Mouse (Mus musculus) lung, adult 2 months (tissue): Measurements from ENCODE around the gene Ak2. TPM values are rescaled to one million over a fixed set of nuclear protein-coding genes. Genes with fewer than 3 reads are reported as not detected.
A peak's percentile ranks its signal among the peaks of the same experiment; 100 is the strongest.

ENCODE experiments used
- DNase-seq: peaks from one replicate; pipeline ENCODE4 v3.0.0; 2022
- H3K4me1 ChIP-seq: fragments of 200-500 bp; 2 replicates; pipeline ENCODE4 v1.6.1; 2011; ENCODE audit warnings: low read length; ENCODE audit not compliant: control insufficient read depth, insufficient read depth
- H3K4me3 ChIP-seq: fragments of 200-500 bp; replicated peaks from 2 replicates; pipeline ENCODE3; 2011; ENCODE audit warnings: low read depth, mild to moderate bottlenecking, control low read depth, low read length; ENCODE audit errors: extremely low read depth
- CTCF ChIP-seq: fragments of 200-500 bp; IDR thresholded peaks from 2 replicates; pipeline ENCODE4 v1.5.1; 2011; ENCODE audit warnings: mild to moderate bottlenecking, low read length, control low read depth; ENCODE audit not compliant: insufficient read depth
- POLR2A ChIP-seq: fragments of 200-500 bp; IDR thresholded peaks from 2 replicates; pipeline ENCODE4 v1.6.1; 2011; ENCODE audit warnings: low read depth, mild to moderate bottlenecking, control low read depth, low read length, borderline replicate concordance; ENCODE audit errors: extremely low read depth
- WGBS: fragments of 180-500 bp; shearing (Covaris S2); methylation state at CpG from one replicate; pipeline ENCODE4 v1.1.7; 2018; 5-methylcytosine and 5-hydroxymethylcytosine counted together
- polyA plus RNA-seq: library from polyadenylated mRNA; depleted of rRNA; stranded (reverse); fragments of >200 nt; gene quantifications from 2 replicates; pipeline ENCODE4 v1.2.3, GENCODE M21; 2012; rRNA removed

The Ak2 gene
- polyA plus RNA-seq: 22.6 and 24.2 TPM in 2 replicates

DNA sequence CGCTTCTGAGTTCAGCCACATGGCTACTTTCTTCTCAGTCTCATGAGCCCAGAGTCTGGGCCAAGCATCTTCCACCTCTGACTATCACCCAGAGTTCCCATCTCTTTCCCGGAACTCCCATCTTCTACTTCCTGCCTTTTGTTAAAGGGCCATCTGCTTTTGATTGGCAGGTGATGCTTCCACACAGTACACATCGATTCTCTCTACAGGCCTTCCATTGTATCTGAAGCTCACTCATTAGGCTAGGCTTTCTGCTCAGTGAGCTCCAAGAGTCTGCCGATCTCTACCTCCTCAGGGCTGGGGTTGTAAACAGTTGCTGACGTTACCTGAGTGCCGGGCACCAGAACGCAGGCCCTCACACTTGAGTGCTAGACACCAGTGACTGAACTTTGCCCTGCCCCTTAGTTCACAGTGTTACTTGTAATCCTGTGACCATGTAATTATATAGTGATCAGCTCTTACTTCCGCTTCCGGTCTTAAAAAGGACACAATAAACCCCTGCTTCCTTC lies at the start of gene Ak2:
Gene Ak2, plus strand, starts transcription at position 459 of the 509 bp plus-strand sequence.
- TF ChIP-seq POLR2A (no peak), CTCF (no peak)
- WGBS: 90% methylated on average over 9 of the region's 9 CpGs
- Histone ChIP-seq H3K4me1 (peaks cover 9% of the 10 kb centered on the region; the same call in 1 of the 2 replicates), H3K4me3 (no peak within 1 kb of the TSS)
- DNase-seq: no peak

DNA sequence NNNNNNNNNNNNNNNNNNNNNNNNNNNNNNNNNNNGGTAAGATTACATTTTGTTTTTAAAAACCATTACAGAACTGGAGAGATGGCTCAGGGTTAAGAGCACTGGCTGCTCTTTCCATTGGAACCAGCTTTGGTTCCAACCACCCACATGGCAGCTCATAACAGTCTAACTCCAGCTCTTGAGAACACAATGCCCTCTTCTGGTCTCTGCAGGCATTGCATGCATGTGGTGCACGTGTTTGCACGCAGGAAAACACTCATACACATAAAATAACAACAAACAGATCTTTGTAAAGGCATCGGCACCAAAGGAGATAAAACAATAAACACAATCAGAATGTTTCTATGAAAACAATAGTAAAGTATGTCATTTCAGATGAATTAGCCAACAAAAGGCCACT lies 49.4 kb upstream of the Ak2 start:
- no peak for DNase-seq
- no peaks in the 10 kb centered on the region for H3K4me1 ChIP-seq
- no peak for TF ChIP-seq POLR2A
- peak; percentile 27; the same call in 1 of the 2 replicates for TF ChIP-seq CTCF
- no peak overlapping the region for H3K4me3 ChIP-seq
- 57% methylated on average over 3 of the region's 3 CpGs for WGBS

DNA sequence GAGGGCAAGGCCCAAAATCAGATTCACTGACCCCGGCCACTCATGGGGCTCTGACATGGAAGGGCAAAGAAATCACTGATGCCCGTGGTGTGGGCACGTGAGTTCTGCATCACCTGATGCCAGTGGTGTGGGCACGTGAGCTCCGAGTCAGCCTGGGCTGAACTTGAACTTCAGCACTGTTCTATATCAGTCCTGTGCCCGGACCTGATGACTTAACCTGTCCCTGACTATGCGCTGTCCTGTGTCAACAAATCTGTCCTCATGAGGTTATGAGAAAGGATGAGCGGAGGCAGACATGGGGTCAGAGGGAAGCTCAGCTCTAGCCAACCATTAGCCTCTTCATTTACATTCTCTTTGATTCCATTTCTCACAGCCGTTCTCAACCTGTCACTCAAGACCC lies 45.0 kb upstream of the Ak2 start:
- DNase-seq: no peak
- TF ChIP-seq POLR2A: no peak
- no peak for TF ChIP-seq CTCF
- 82% methylated on average over 9 of the region's 9 CpGs for WGBS
- H3K4me3 ChIP-seq: no peak overlapping the region
- peaks cover 5% of the 10 kb centered on the region; the same call in 1 of the 2 replicates for H3K4me1 ChIP-seq

DNA sequence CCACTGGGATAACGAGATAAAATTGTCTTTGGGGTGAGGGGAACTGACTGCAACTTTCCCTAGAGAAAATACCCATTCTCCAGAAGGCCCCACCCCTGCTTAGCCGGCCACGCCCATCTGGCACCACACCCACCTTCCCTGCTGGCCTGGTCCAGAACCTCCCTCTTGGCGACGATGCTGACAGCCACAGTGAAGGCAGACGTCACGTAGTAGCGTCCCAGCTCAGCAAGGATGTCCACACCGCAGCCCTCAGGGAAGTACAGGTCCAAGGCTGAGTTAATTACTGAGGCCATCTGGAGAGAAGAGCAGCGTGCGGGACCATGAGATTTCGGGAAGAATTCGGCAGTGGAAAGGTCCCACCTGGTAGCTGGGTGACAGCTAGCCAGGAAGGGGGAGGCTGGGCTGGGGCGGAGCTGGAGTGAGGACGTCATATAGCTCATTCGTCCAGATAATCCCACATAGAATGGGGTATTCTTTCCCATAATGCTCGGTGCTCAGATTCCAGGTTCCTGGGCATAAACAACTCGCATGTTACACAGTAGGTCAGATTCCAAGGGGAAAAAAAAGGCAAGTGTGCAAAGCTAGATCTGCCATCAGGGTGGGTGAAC lies 44.3 kb upstream of the Ak2 start:
- no peak for TF ChIP-seq CTCF
- no peak for TF ChIP-seq POLR2A
- WGBS: 22% methylated on average over 18 of the region's 18 CpGs
- Histone ChIP-seq H3K4me3 (no peak overlapping the region), H3K4me1 (peaks cover 5% of the 10 kb centered on the region; the same call in 1 of the 2 replicates)
- DNase-seq: no peak

DNA sequence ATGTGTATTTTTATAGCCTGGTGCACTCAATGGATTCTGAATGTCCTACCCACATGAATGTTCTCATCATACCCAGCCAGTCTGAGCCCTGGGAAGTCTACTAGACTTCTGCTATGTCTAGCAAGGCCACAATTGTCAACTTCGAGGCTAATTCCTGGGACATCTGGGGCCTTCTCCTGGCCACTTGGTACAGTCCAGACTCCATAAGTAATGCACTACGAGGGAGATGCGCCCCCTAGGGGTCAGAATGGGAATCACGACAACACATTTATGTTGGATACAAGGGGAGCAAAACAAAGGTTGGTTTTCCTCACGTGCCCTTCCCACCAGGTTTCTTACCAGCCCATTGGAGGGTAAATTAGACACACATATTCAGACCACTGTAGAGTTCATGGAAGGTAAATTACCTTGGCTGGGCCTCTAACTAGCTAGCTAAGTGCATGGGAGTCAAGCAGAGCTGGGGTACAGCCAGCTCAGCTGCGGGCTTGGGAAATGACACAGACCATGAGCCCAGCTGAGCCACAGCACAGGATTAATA lies 43.6 kb upstream of the Ak2 start:
- 27% methylated on average over 6 of the region's 6 CpGs for WGBS
- TF ChIP-seq CTCF (peak; percentile 54), POLR2A (no peak)
- peak; percentile 52 for DNase-seq
- Histone ChIP-seq H3K4me1 (peaks cover 5% of the 10 kb centered on the region; the same call in 1 of the 2 replicates), H3K4me3 (no peak overlapping the region)

DNA sequence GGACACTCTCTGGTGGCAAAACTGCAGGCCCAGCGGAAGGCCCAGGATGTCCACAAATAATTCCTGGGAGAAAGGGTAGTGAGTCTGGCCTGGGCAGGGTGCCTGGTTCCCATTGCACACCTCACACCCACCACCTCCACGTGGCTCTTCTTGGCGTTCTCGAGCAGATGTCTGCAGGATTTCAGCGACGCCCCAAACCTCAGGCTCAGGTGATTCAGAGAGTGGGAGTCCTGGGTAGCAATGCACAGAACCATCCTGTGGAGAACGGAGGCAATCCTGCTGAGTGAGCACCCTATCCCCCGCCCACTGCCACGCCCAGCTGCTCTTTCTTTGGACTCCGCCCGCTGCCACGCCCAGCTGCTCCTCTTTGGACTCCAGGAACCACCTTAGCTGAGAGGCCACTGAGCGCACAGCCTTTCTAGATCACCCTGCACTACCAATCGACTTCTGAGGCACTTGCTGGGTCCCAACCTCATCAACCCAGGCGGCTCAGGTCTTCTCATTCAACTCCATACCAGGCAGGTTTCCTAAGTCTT lies 42.2 kb upstream of the Ak2 start:
- TF ChIP-seq CTCF: no peak
- TF ChIP-seq POLR2A: no peak
- 45% methylated on average over 15 of the region's 15 CpGs for WGBS
- Histone ChIP-seq H3K4me3 (no peak overlapping the region), H3K4me1 (peaks cover 5% of the 10 kb centered on the region; the same call in 1 of the 2 replicates)
- no peak for DNase-seq

DNA sequence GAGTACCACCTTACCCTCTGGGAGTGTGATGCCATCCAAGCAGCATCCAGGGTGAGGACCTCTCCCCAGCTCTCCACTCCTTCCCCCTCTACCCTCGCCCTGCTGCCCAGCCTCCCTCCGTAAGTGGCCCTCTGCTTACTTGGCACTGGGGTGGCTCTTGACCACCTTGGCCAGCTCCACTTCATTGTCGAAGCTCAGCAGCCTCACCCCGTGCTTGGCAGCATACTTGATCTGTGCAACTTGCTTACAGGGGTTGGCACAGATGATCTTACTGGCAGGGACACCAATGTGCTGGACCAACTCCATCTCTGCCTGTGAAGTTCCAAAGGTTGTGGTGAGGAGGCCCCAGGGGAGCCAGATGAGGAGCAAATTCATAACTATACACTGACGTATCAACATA lies 41.3 kb upstream of the Ak2 start:
- peak; percentile 37 for DNase-seq
- no peak overlapping the region for H3K4me3 ChIP-seq
- 46% methylated on average over 5 of the region's 5 CpGs for WGBS

DNA sequence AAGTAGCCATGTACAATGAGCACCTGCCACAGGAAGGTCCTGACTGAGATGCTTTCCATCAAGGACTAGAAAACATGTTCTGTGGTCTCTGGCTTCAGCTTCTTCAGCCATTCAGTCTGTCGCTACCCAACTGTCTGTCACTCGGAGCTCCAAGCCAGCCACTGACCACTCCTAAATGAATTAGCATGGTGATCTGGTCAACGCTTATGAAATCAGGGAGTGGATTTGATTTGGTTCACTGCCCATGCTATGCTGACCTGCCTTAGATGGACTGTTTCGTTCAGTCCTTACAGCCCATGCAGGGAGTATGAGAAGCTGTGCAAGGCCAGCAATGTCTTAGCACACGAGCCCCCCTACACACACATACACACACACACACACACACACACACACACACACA lies 37.9 kb upstream of the Ak2 start:
- WGBS: 73% methylated on average over 5 of the region's 5 CpGs
- no peak for DNase-seq
- Histone ChIP-seq H3K4me3 (no peak overlapping the region), H3K4me1 (peaks cover 5% of the 10 kb centered on the region; the same call in 1 of the 2 replicates)
- no peak for TF ChIP-seq CTCF
- no peak for TF ChIP-seq POLR2A

More for the DNA sequence above, 41.3 kb upstream of the Ak2 start:
- TF ChIP-seq CTCF (no peak), POLR2A (no peak)
- peaks cover 5% of the 10 kb centered on the region; the same call in 1 of the 2 replicates for H3K4me1 ChIP-seq

DNA sequence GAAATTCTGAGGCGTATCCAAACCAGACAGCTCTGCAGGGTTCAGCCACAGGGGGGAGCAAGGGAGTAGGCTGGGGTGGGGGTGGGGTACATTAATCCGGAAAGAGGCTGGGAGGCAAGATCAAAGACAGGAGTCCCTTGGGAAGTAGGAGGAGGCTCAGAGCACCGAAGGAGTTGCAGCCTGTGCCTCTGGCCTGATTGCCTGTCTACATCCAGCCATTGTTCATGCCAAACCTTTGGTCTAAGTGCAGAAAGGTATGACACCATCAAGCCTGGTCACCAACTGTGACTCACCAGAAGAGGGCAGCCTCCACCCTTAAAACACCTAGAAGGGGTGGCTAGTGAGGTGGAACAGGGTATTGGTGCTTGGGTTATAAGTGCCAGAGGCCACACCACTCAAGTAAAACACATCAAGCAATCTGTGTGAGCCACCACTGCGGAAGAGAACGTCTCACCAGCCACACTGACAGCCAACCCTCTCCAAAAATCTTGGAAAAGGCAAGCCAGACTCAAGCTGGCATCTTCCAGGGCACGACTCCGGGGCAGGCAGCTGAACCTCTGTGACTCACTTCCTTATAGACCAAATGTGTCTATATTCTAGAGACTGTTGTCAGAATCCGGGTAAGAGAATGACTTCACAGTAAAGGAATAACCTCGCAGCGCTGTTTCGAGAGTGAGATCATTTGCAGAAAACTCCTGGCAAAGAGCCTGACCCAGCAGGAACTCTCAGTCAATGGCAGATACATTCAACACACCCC lies 34.4 kb upstream of the Ak2 start:
- TF ChIP-seq POLR2A (no peak), CTCF (peak; percentile 44)
- H3K4me3 ChIP-seq: no peak overlapping the region
- WGBS: 22% methylated on average over 11 of the region's 11 CpGs
- DNase-seq: peak; percentile 60
- H3K4me1 ChIP-seq: no peaks in the 10 kb centered on the region
